Mouse (Mus musculus) lung, embryonic 15.5 days (tissue): ENCODE measurements around the gene Tmem145. TPM values are rescaled to one million over a fixed set of nuclear protein-coding genes. Genes with fewer than 3 reads are reported as not detected.

ENCODE experiments used
- ATAC-seq: fragments of 200-750 bp; cut with Nextera tagmentation; 2 replicates; pipeline ENCODE4 v1.8.0; 2017; ENCODE audit warnings: moderate number of reproducible peaks, borderline replicate concordance; ENCODE audit not compliant: low FRiP score, low TSS enrichment; ENCODE audit errors: extremely low read depth
- H3K27ac ChIP-seq: fragments of 300-500 bp; sonication (generic); 2 replicates; pipeline ENCODE4 v1.5.1; 2015; ENCODE audit warnings: moderate library complexity, mild to moderate bottlenecking, inconsistent platforms
- H3K27me3 ChIP-seq: fragments of 300-500 bp; sonication (generic); 2 replicates; pipeline ENCODE4 v1.6.1; 2015; ENCODE audit warnings: inconsistent platforms
- H3K36me3 ChIP-seq: fragments of 300-500 bp; sonication (generic); 2 replicates; pipeline ENCODE4 v1.6.1; 2015; ENCODE audit warnings: inconsistent platforms
- H3K4me1 ChIP-seq: fragments of 300-500 bp; sonication (generic); 2 replicates; pipeline ENCODE4 v1.6.1; 2015; ENCODE audit warnings: inconsistent platforms
- H3K4me2 ChIP-seq: fragments of 300-500 bp; sonication (generic); 2 replicates; pipeline ENCODE4 v1.6.1; 2015; ENCODE audit warnings: inconsistent platforms, mild to moderate bottlenecking, moderate library complexity
- H3K4me3 ChIP-seq: fragments of 300-500 bp; sonication (generic); 2 replicates; pipeline ENCODE4 v1.5.1; 2015; ENCODE audit warnings: mild to moderate bottlenecking, inconsistent platforms
- H3K9ac ChIP-seq: fragments of 300-500 bp; sonication (generic); 2 replicates; pipeline ENCODE4 v1.6.1; 2015; ENCODE audit warnings: inconsistent platforms
- H3K9me3 ChIP-seq: fragments of 300-500 bp; sonication (generic); 2 replicates; pipeline ENCODE4 v1.6.1; 2016; ENCODE audit warnings: inconsistent platforms
- WGBS: fragments of 180-500 bp; shearing (Covaris S2); methylation state at CpG from one replicate; pipeline ENCODE4 v1.1.7; 2015; 5-methylcytosine and 5-hydroxymethylcytosine counted together
- polyA plus RNA-seq: library from polyadenylated mRNA; unstranded; fragments of >200 nt; fragmentation: Nextera tagmentation; extraction: Ambion mirVana; gene quantifications from 2 replicates; pipeline ENCODE4 v1.2.1, GENCODE M21; 2015

Tmem145 gene
- polyA plus RNA-seq, 1 experiment from 2014 or later = 0.22 TPM

- under 1% methylated on average over 52 of the region's 60 CpGs for WGBS
- peak; percentile 62 for ATAC-seq
- H3K4me1 ChIP-seq = peaks cover 51% of the 10 kb centered on the region
- peak overlapping the region; percentile 89 for H3K4me2 ChIP-seq
- no peaks in the 10 kb centered on the region for H3K27me3 ChIP-seq
- peak overlapping the region; percentile 84 for H3K4me3 ChIP-seq
- peak overlapping the region; percentile 100 for H3K27ac ChIP-seq
- no peaks in the 10 kb centered on the region for H3K36me3 ChIP-seq
- H3K9ac ChIP-seq = peak overlapping the region; percentile 76
- H3K9me3 ChIP-seq = no peaks in the 10 kb centered on the region
Measured at GRCm38 (mm10) chr7:25278341-25279075, 27.4 kb upstream of the Tmem145 start.

GRCm38 (mm10) chr7:25279076-25279860 is 26.6 kb upstream of the Tmem145 start:
- no peaks in the 10 kb centered on the region for H3K9me3 ChIP-seq
- H3K4me3 ChIP-seq = peak overlapping the region; percentile 84
- under 1% methylated on average over 48 of the region's 49 CpGs for WGBS
- H3K9ac ChIP-seq = peak overlapping the region; percentile 76
- H3K27me3 ChIP-seq = no peaks in the 10 kb centered on the region
- H3K36me3 ChIP-seq = no peaks in the 10 kb centered on the region
- peak overlapping the region; percentile 100 for H3K27ac ChIP-seq
- H3K4me1 ChIP-seq = peaks cover 56% of the 10 kb centered on the region
- peak; percentile 44 for ATAC-seq
- H3K4me2 ChIP-seq = peak overlapping the region; percentile 89

- ATAC-seq = peak; percentile 2
- H3K9ac ChIP-seq = peak overlapping the region; percentile 76
- H3K4me1 ChIP-seq = peaks cover 65% of the 10 kb centered on the region
- H3K9me3 ChIP-seq = no peaks in the 10 kb centered on the region
- H3K36me3 ChIP-seq = peaks cover 5% of the 10 kb centered on the region
- no peaks in the 10 kb centered on the region for H3K27me3 ChIP-seq
- peak overlapping the region; percentile 100 for H3K27ac ChIP-seq
- H3K4me3 ChIP-seq = peak overlapping the region; percentile 84
- WGBS = 0% methylated on average over 6 of the region's 6 CpGs
- peak overlapping the region; percentile 89 for H3K4me2 ChIP-seq
Measured at GRCm38 (mm10) chr7:25279861-25280791, 25.8 kb upstream of the Tmem145 start.

GRCm38 (mm10) chr7:25281166-25281733 is 24.7 kb upstream of the Tmem145 start:
- Histone ChIP-seq H3K9me3 (no peaks in the 10 kb centered on the region), H3K4me3 (peak overlapping the region; percentile 84), H3K27me3 (no peaks in the 10 kb centered on the region), H3K27ac (peak overlapping the region; percentile 100), H3K9ac (peak overlapping the region; percentile 76), H3K36me3 (peaks cover 16% of the 10 kb centered on the region), H3K4me2 (peak overlapping the region; percentile 89), H3K4me1 (peaks cover 61% of the 10 kb centered on the region)
- WGBS = 8% methylated on average over 12 of the region's 12 CpGs
- no peak; the same call in 1 of the 2 replicates for ATAC-seq

- no peaks in the 10 kb centered on the region for H3K27me3 ChIP-seq
- H3K27ac ChIP-seq = peak overlapping the region; percentile 100
- H3K9me3 ChIP-seq = no peaks in the 10 kb centered on the region
- H3K4me2 ChIP-seq = peak overlapping the region; percentile 89
- peak overlapping the region; percentile 85 for H3K9ac ChIP-seq
- peak overlapping the region; percentile 84 for H3K4me3 ChIP-seq
- peak; percentile 80 for ATAC-seq
- H3K36me3 ChIP-seq = peaks cover 23% of the 10 kb centered on the region
- H3K4me1 ChIP-seq = peaks cover 58% of the 10 kb centered on the region
- 1% methylated on average over 69 of the region's 108 CpGs for WGBS
Measured at GRCm38 (mm10) chr7:25281734-25282601, 23.9 kb upstream of the Tmem145 start.

- ATAC-seq = peak; percentile 4; the same call in 1 of the 2 replicates
- H3K36me3 ChIP-seq = peaks cover 32% of the 10 kb centered on the region
- no peaks in the 10 kb centered on the region for H3K9me3 ChIP-seq
- peak overlapping the region; percentile 85 for H3K9ac ChIP-seq
- H3K4me2 ChIP-seq = peak overlapping the region; percentile 89
- peaks cover 50% of the 10 kb centered on the region for H3K4me1 ChIP-seq
- no peaks in the 10 kb centered on the region for H3K27me3 ChIP-seq
- under 1% methylated on average over 33 of the region's 36 CpGs for WGBS
- peak overlapping the region; percentile 100 for H3K27ac ChIP-seq
- H3K4me3 ChIP-seq = peak overlapping the region; percentile 84
Measured at GRCm38 (mm10) chr7:25282731-25283211, 23.1 kb upstream of the Tmem145 start.

GRCm38 (mm10) chr7:25283637-25284036 is 22.3 kb upstream of the Tmem145 start:
- no peaks in the 10 kb centered on the region for H3K9me3 ChIP-seq
- H3K4me1 ChIP-seq = peaks cover 47% of the 10 kb centered on the region
- H3K9ac ChIP-seq = peak overlapping the region; percentile 85
- peaks cover 40% of the 10 kb centered on the region for H3K36me3 ChIP-seq
- H3K4me2 ChIP-seq = peak overlapping the region; percentile 89
- no peak for ATAC-seq
- no peaks in the 10 kb centered on the region for H3K27me3 ChIP-seq
- WGBS = 7% methylated on average over 5 of the region's 5 CpGs
- H3K27ac ChIP-seq = peak overlapping the region; percentile 100
- peak overlapping the region; percentile 84 for H3K4me3 ChIP-seq

GRCm38 (mm10) chr7:25284171-25284570 is 21.7 kb upstream of the Tmem145 start:
- peak overlapping the region; percentile 100 for H3K27ac ChIP-seq
- peaks cover 47% of the 10 kb centered on the region for H3K4me1 ChIP-seq
- peaks cover 46% of the 10 kb centered on the region for H3K36me3 ChIP-seq
- H3K4me3 ChIP-seq = peak overlapping the region; percentile 84
- WGBS = 65% methylated on average over 2 of the region's 2 CpGs
- H3K4me2 ChIP-seq = peak overlapping the region; percentile 89
- ATAC-seq = no peak
- H3K9me3 ChIP-seq = no peaks in the 10 kb centered on the region
- no peaks in the 10 kb centered on the region for H3K27me3 ChIP-seq
- peak overlapping the region; percentile 85 for H3K9ac ChIP-seq

GRCm38 (mm10) chr7:25284766-25285165 is 21.1 kb upstream of the Tmem145 start:
- ATAC-seq = no peak
- H3K27ac ChIP-seq = no peak overlapping the region
- H3K4me3 ChIP-seq = no peak overlapping the region
- no peaks in the 10 kb centered on the region for H3K9me3 ChIP-seq
- H3K27me3 ChIP-seq = no peaks in the 10 kb centered on the region
- 59% methylated on average over 5 of the region's 5 CpGs for WGBS
- no peak overlapping the region for H3K9ac ChIP-seq
- peaks cover 43% of the 10 kb centered on the region for H3K4me1 ChIP-seq
- peaks cover 51% of the 10 kb centered on the region for H3K36me3 ChIP-seq
- H3K4me2 ChIP-seq = peak overlapping the region; percentile 21; the same call in 1 of the 2 replicates

GRCm38 (mm10) chr7:25285511-25286238 is 20.2 kb upstream of the Tmem145 start:
- 87% methylated on average over 20 of the region's 20 CpGs for WGBS
- peaks cover 61% of the 10 kb centered on the region for H3K36me3 ChIP-seq

More at GRCm38 (mm10) chr7:25285511-25286238, 20.2 kb upstream of the Tmem145 start:
- ATAC-seq = no peak
- no peak overlapping the region for H3K4me3 ChIP-seq
- H3K9me3 ChIP-seq = no peaks in the 10 kb centered on the region
- no peak overlapping the region for H3K4me2 ChIP-seq
- H3K9ac ChIP-seq = no peak overlapping the region
- no peak overlapping the region for H3K27ac ChIP-seq
- peaks cover 34% of the 10 kb centered on the region for H3K4me1 ChIP-seq
- no peaks in the 10 kb centered on the region for H3K27me3 ChIP-seq
